Mouse (Mus musculus) G1E (cell line): ENCODE data around the gene Reep1.

Experiments used
- CTCF ChIP-seq: IDR thresholded peaks from 2 replicates; pipeline ENCODE4 v1.5.1; 2012; ENCODE audit warnings: low read depth, low read length, inconsistent platforms, mixed read lengths
- GATA1 ChIP-seq: IDR thresholded peaks from 2 replicates; pipeline ENCODE4 v1.6.1; 2012; ENCODE audit warnings: borderline replicate concordance, low read length, inconsistent platforms, mixed read lengths
- POLR2AphosphoS5 ChIP-seq: IDR thresholded peaks from 2 replicates; pipeline ENCODE4 v1.6.1; 2012; ENCODE audit warnings: low read depth, low read length, inconsistent platforms; ENCODE audit not compliant: insufficient replicate concordance
- TAL1 ChIP-seq: conservative IDR thresholded peaks from 2 replicates; pipeline ENCODE4 v1.6.1; 2012; ENCODE audit warnings: low read depth, low read length, inconsistent platforms, mixed read lengths

GRCm38 (mm10) chr6:71788348-71788747, 81.0 kb downstream of the Reep1 start:
- TF ChIP-seq CTCF (no peak), GATA1 (no peak), POLR2AphosphoS5 (no peak), TAL1 (no peak)
